Mouse (Mus musculus) hindbrain, embryonic 10.5 days (tissue): ENCODE measurements at regions not wholly inside any gene's neighbourhood (a gene's known extent, or its start where the extent isn't known, plus 50 kb on each side); places are given as distances from the start of the nearest gene placed in this dataset.

Source experiments
- DNase-seq: peaks from one replicate; pipeline ENCODE4 v3.0.0-alpha.2; 2017; ENCODE audit warnings: low spot score
- H3K27ac ChIP-seq: fragments of 300-500 bp; sonication (generic); 2 replicates; pipeline ENCODE4 v1.5.1; 2016; ENCODE audit warnings: mild to moderate bottlenecking, moderate library complexity
- H3K27me3 ChIP-seq: fragments of 300-500 bp; sonication (generic); 2 replicates; pipeline ENCODE4 v1.6.1; 2016; ENCODE audit warnings: mild to moderate bottlenecking; ENCODE audit not compliant: poor library complexity, insufficient read depth, severe bottlenecking
- H3K36me3 ChIP-seq: fragments of 300-500 bp; sonication (generic); 2 replicates; pipeline ENCODE4 v1.6.1; 2016; ENCODE audit warnings: mild to moderate bottlenecking, moderate library complexity
- H3K4me1 ChIP-seq: fragments of 300-500 bp; sonication (generic); replicated peaks from 2 replicates; pipeline ENCODE4 v1.6.1; 2016; ENCODE audit warnings: mild to moderate bottlenecking
- H3K4me3 ChIP-seq: fragments of 300-500 bp; sonication (generic); 2 replicates; pipeline ENCODE4 v1.5.1; 2016; ENCODE audit warnings: mild to moderate bottlenecking, moderate library complexity
- H3K9me3 ChIP-seq: fragments of 300-500 bp; sonication (generic); 2 replicates; pipeline ENCODE4 v1.6.1; 2016; ENCODE audit warnings: mild to moderate bottlenecking, moderate library complexity
- WGBS: fragments of 180-500 bp; shearing (Covaris S2); methylation state at CpG from one replicate; pipeline ENCODE4 v1.1.7; 2016; 5-methylcytosine and 5-hydroxymethylcytosine counted together

DNA sequence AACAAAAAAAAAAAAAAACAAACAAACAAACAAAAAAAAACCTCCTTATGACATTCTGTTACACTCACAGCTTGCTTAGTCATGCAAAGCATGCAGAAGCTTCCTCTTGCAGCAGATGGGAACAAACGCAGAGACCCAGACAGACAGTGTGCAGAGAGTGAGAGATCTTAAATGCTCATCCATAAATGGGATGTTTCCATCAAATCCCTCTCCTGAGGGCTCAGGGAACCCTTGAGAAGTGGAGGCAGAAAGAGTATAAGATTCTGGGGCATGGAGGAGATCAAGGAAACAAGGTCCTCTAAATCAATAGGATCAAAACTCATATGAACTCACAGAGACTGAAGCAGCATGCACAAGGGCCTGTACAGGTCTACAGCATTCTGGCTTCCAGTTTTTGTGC, 52.5 kb downstream of the Adm start:
- WGBS = 72% methylated on average over 1 of the region's 1 CpGs

DNA sequence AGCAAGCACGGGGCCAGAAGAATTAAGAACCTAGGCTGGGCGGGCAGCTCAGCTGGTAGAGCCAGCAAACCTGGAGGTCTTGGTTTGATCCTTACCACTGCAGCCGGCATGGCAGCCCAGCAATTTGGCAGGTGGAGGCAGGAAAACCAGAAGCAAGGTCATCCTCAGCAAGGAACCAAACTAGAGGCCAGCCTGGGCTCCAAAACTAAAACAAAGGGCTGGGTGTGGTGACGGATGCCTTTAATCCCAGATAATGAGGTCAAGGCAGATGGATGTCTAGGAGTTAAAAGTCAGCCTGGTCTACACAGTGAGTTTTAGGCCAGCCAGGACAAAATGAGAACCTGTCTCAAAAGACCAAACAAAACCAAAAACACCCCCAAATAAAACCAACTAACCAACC, 55.5 kb downstream of the Adm start:
- Histone ChIP-seq H3K27ac (no peak overlapping the region), H3K36me3 (no peaks in the 10 kb centered on the region), H3K27me3 (no peaks in the 10 kb centered on the region), H3K4me1 (no peaks in the 10 kb centered on the region), H3K4me3 (no peak overlapping the region), H3K9me3 (no peaks in the 10 kb centered on the region)
- DNase-seq = no peak
- WGBS = 87% methylated on average over 4 of the region's 4 CpGs

More for the DNA sequence above, 52.5 kb downstream of the Adm start:
- H3K9me3 ChIP-seq = no peaks in the 10 kb centered on the region
- DNase-seq = no peak
- no peaks in the 10 kb centered on the region for H3K27me3 ChIP-seq
- H3K36me3 ChIP-seq = no peaks in the 10 kb centered on the region
- H3K27ac ChIP-seq = no peak overlapping the region
- no peak overlapping the region for H3K4me3 ChIP-seq
- no peaks in the 10 kb centered on the region for H3K4me1 ChIP-seq

- DNase-seq = peak; percentile 65
- Histone ChIP-seq H3K4me3 (no peak overlapping the region), H3K27me3 (no peaks in the 10 kb centered on the region), H3K27ac (peak overlapping the region; percentile 66; the same call in 1 of the 2 replicates), H3K4me1 (peaks cover 7% of the 10 kb centered on the region; the same call in 1 of the 2 replicates), H3K36me3 (no peaks in the 10 kb centered on the region), H3K9me3 (no peaks in the 10 kb centered on the region)
- WGBS = 48% methylated on average over 14 of the region's 14 CpGs
Measured at GRCm38 (mm10) chr7:110688884-110689681, 61.6 kb downstream of the Adm start.

- no peak overlapping the region for H3K27ac ChIP-seq
- no peak for DNase-seq
- H3K4me1 ChIP-seq = peaks cover 7% of the 10 kb centered on the region; the same call in 1 of the 2 replicates
- H3K4me3 ChIP-seq = no peak overlapping the region
- H3K9me3 ChIP-seq = no peaks in the 10 kb centered on the region
- H3K36me3 ChIP-seq = no peaks in the 10 kb centered on the region
- H3K27me3 ChIP-seq = no peaks in the 10 kb centered on the region
- 94% methylated on average over 2 of the region's 2 CpGs for WGBS
Measured at GRCm38 (mm10) chr7:110690241-110690640, 62.8 kb downstream of the Adm start.

DNA sequence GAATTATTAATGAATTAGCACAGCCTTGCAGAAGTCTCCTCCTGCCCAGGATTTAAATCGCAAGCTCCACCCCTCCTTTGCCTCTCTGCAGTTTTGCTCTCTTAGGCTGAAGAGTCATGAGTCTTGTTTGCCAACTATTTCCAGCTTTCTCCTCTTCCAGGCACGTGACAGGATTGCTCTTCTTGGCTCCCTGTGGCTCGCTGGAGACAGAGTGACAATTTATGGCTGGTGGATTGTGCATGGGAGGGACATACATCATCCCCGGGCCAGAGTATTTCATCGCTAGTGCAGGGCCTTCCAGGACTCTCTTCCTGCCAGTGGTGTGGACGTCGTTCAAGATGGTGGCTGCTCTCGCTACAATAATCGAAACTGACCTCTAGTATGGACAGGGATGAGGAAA, 63.4 kb downstream of the Adm start:
- Histone ChIP-seq H3K27ac (no peak overlapping the region), H3K36me3 (no peaks in the 10 kb centered on the region), H3K4me3 (no peak overlapping the region), H3K4me1 (peaks cover 7% of the 10 kb centered on the region; the same call in 1 of the 2 replicates), H3K27me3 (no peaks in the 10 kb centered on the region), H3K9me3 (no peaks in the 10 kb centered on the region)
- DNase-seq = no peak
- 88% methylated on average over 9 of the region's 9 CpGs for WGBS

DNA sequence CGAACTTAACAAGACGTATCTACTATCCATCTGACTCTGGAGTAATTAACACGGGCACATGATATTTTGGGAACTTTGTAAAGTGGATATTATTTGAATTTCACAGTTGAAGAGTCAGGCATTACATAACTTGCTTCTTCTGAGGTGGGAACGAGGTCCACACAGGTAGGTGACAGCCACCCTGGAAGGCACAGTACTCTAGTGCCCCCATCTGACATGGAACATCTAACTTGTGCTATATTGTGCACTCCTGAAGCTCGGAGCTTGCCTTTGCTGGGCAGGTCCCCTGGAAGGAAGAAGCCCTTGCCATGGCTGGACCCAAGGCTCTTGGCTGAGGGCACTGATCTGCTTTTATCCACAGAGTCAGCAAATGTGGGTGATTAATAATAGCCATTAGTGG, 66.8 kb downstream of the Adm start:
- no peaks in the 10 kb centered on the region for H3K36me3 ChIP-seq
- 84% methylated on average over 5 of the region's 5 CpGs for WGBS
- no peaks in the 10 kb centered on the region for H3K27me3 ChIP-seq
- H3K4me3 ChIP-seq = no peak overlapping the region
- peaks cover 5% of the 10 kb centered on the region; the same call in 1 of the 2 replicates for H3K4me1 ChIP-seq
- no peak overlapping the region for H3K27ac ChIP-seq
- no peak for DNase-seq
- H3K9me3 ChIP-seq = no peaks in the 10 kb centered on the region

GRCm38 (mm10) chr7:110695729-110696128, 68.3 kb downstream of the Adm start:
- no peaks in the 10 kb centered on the region for H3K36me3 ChIP-seq
- no peak for DNase-seq
- WGBS = 84% methylated on average over 8 of the region's 8 CpGs
- H3K9me3 ChIP-seq = no peaks in the 10 kb centered on the region
- H3K27ac ChIP-seq = no peak overlapping the region
- H3K27me3 ChIP-seq = no peaks in the 10 kb centered on the region
- no peaks in the 10 kb centered on the region for H3K4me1 ChIP-seq
- H3K4me3 ChIP-seq = no peak overlapping the region

DNA sequence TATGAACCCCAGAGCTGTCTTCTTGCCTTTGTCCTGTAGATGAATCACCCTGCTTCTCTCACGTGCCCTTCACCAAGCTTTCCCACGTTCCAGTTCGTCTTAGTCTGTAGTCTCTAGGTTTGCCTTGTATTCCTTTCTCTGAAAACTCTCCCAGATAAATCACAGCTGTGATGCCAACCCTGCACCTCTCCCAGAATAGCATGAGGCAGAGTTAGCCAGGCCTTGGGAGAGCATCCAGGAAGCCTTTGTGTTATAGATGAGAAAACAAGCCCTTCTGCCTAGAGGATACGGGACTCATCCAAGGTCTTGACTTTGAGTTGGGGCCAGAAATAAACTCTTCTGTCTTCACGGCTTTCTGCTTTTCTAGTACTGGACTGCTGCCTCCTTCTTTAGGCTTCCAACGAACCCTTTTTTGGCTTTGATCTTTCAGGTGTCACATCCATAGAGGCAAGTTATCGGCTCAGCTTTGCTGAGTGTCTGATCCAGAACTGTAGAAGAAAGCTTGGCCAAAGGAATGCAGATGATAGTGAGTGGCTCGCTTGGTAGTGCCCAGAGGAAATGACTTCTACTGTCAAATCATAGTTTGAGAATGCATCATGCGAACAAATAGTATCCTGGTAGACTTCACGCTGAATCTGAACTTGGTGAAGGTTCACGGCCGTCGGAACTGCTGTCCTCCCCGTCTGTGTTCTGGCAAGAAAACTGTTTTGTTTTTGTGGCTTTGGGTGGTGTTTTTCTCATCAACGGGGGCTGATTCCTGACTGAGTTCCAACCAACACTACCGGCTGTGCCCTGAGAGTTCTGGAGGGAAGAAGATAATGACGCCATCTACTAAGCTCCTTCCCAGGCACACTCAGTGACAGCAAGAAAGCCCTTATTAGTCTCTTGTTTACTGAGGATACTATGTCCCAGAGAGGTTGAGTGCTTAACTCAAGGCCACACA, 69.5 kb upstream of the Ampd3 start:
- H3K27ac ChIP-seq = no peak overlapping the region
- H3K4me1 ChIP-seq = no peaks in the 10 kb centered on the region
- H3K9me3 ChIP-seq = no peaks in the 10 kb centered on the region
- H3K27me3 ChIP-seq = no peaks in the 10 kb centered on the region
- 89% methylated on average over 17 of the region's 17 CpGs for WGBS
- no peak overlapping the region for H3K4me3 ChIP-seq
- no peak for DNase-seq
- no peaks in the 10 kb centered on the region for H3K36me3 ChIP-seq

DNA sequence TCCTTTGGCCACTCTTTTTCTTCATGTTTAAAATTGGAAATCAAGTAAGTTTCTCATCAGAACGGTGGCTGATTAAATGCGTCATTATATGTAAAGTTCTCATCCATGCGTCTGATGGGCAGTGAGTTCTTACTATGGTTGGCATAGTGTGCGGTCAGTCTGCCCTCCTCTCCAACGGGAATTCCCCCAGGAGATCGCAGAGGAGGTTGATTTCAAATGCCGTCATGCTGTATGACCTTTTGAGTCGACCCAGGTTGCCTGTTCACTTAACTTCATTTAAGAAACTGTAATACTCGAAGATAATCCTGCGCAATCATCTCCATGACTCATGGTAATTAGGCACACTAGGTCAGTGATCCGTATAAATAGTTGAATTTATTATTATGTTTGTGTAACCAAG, 68.4 kb upstream of the Ampd3 start:
- Histone ChIP-seq H3K4me1 (no peaks in the 10 kb centered on the region), H3K4me3 (no peak overlapping the region), H3K9me3 (no peaks in the 10 kb centered on the region), H3K27ac (no peak overlapping the region), H3K36me3 (no peaks in the 10 kb centered on the region), H3K27me3 (no peaks in the 10 kb centered on the region)
- DNase-seq = no peak
- 88% methylated on average over 11 of the region's 11 CpGs for WGBS

GRCm38 (mm10) chr7:110701681-110702413, 66.2 kb upstream of the Ampd3 start:
- peak; percentile 31 for DNase-seq
- no peaks in the 10 kb centered on the region for H3K36me3 ChIP-seq
- H3K27me3 ChIP-seq = no peaks in the 10 kb centered on the region
- H3K27ac ChIP-seq = no peak overlapping the region
- H3K9me3 ChIP-seq = no peaks in the 10 kb centered on the region
- WGBS = 62% methylated on average over 11 of the region's 11 CpGs
- 0 out of 2 replicates have a peak, but pooled peaks cover 4% of the 10 kb centered on the region for H3K4me1 ChIP-seq
- H3K4me3 ChIP-seq = no peak overlapping the region

DNA sequence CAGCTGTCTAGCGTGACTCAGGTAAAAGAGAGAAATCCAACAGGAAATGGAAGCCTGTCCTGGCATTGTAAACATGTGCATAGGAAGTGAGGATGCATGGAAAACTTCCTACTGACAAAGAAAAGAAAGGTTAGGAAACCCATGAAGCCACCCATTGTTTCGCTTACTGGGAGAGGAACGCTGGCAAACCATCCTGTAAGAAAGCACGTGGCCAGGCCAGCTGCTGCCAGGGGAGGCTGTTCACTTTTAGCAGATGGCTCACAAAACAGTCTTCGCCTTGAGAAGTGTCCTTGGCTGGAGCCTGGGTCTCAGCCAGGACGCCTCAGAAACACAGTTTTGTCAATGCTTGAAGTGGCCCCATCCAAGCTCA, 65.6 kb upstream of the Ampd3 start:
- H3K27ac ChIP-seq = no peak overlapping the region
- H3K4me1 ChIP-seq = 0 out of 2 replicates have a peak, but pooled peaks cover 4% of the 10 kb centered on the region
- 77% methylated on average over 6 of the region's 6 CpGs for WGBS
- no peaks in the 10 kb centered on the region for H3K27me3 ChIP-seq
- DNase-seq = no peak
- no peaks in the 10 kb centered on the region for H3K36me3 ChIP-seq
- no peak overlapping the region for H3K4me3 ChIP-seq
- H3K9me3 ChIP-seq = no peaks in the 10 kb centered on the region

- Histone ChIP-seq H3K4me1 (0 out of 2 replicates have a peak, but pooled peaks cover 4% of the 10 kb centered on the region), H3K27ac (no peak overlapping the region), H3K9me3 (no peaks in the 10 kb centered on the region), H3K27me3 (no peaks in the 10 kb centered on the region), H3K4me3 (no peak overlapping the region), H3K36me3 (no peaks in the 10 kb centered on the region)
- DNase-seq = no peak
- WGBS = 86% methylated on average over 6 of the region's 6 CpGs
Measured at GRCm38 (mm10) chr7:110705311-110706000, 62.5 kb upstream of the Ampd3 start.
